Mouse (Mus musculus) T-cell, adult 2 months (primary cell): Measurements from ENCODE around the gene Sox18.
A peak's percentile ranks its signal among the peaks of the same experiment; 100 is the strongest.

Source experiments
- DNase-seq: peaks from one replicate; pipeline ENCODE4 v3.0.0; 2022; ENCODE audit warnings: low spot score

The Sox18 gene

GRCm38 (mm10) chr2:181646626-181647472 lies 24.6 kb downstream of the Sox18 start:
- no peak for DNase-seq

GRCm38 (mm10) chr2:181645666-181646065 lies 25.8 kb downstream of the Sox18 start:
- no peak for DNase-seq

GRCm38 (mm10) chr2:181644361-181644760 lies 27.1 kb downstream of the Sox18 start:
- DNase-seq: peak; percentile 43

GRCm38 (mm10) chr2:181635865-181636264 lies 35.6 kb downstream of the Sox18 start:
- DNase-seq: no peak

GRCm38 (mm10) chr2:181632624-181633023 lies 38.8 kb downstream of the Sox18 start:
- no peak for DNase-seq

GRCm38 (mm10) chr2:181628471-181628870 lies 43.0 kb downstream of the Sox18 start:
- DNase-seq: no peak

- peak; percentile 4 for DNase-seq
Observed at GRCm38 (mm10) chr2:181623401-181623800, 48.0 kb downstream of the Sox18 start.
